Mouse (Mus musculus) midbrain, embryonic 13.5 days (tissue): ENCODE measurements around the gene Gm9747. TPM values are rescaled to one million over a fixed set of nuclear protein-coding genes. Genes with fewer than 3 reads are reported as not detected.

Source experiments
- polyA plus RNA-seq: library from polyadenylated mRNA; unstranded; fragments of >200 nt; fragmentation: Nextera tagmentation; extraction: Ambion mirVana; gene quantifications from 2 replicates; pipeline ENCODE4 v1.2.1, GENCODE M21; 2015

Gene Gm9747
- polyA plus RNA-seq, 1 experiment from 2014 or later: 21.0 TPM

Other genes with a start within 250 kb of the Gm9747 start
- gene Irs1, start 58.3 kb downstream of the Gm9747 start, polyA plus RNA-seq: 6.6 and 7.9 TPM in 2 replicates
- gene Rhbdd1, start 83.3 kb downstream of the Gm9747 start, polyA plus RNA-seq: 4.8 and 6.2 TPM in 2 replicates